Mouse (Mus musculus): ENCODE measurements at regions not wholly inside any gene's neighbourhood (a gene's known extent, or its start where the extent isn't known, plus 50 kb on each side); places are given as distances from the start of the nearest gene placed in this dataset.
A peak's percentile ranks its signal among the peaks of the same experiment; 100 is the strongest.

DNA sequence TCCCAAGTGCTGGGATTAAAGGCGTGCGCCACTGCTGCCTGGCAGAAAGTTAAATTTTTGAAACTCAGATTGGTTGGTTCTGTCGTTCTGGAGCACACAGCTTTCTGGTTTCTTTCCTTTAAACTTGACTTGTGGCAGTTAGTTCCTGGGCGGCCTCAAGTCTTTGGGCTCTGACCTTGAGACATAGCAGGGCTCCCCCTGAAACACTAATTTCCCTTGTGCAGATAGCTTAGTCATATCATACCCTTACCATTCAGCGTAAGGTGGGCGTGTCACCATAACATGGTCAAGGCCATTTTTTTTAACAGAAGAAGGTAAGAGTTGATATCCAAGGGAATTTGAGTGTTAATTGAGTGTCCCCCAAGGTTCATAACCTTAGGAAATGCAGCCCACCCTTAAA is 140.3 kb upstream of the Ubr2 start:
- Histone ChIP-seq H3K27ac (ENCODE audit: low read depth) (no peak overlapping the region), H3K36me3 (replicated peaks; ENCODE audit: control insufficient read depth, insufficient read depth, low read length) (no peaks in the 10 kb centered on the region), H3K9me3 (replicated peaks; ENCODE audit: control insufficient read depth, low read length) (no peaks in the 10 kb centered on the region), H3K9ac (replicated peaks; ENCODE audit: low read depth, low read length) (no peak overlapping the region), H3K4me1 (ENCODE audit: control insufficient read depth, insufficient read depth) (peaks cover 12% of the 10 kb centered on the region), H3K27me3 (ENCODE audit: control insufficient read depth, insufficient read depth, low read length) (no peaks in the 10 kb centered on the region), H3K4me2 (ENCODE audit: low read depth, low read length) (no peak overlapping the region), H3K4me3 (ENCODE audit: low read depth, low read length) (no peak overlapping the region)
- ATAC-seq (ENCODE audit: insufficient read depth, low read depth) (no peak), DNase-seq (ENCODE audit: low spot score) (no peak)
- TF ChIP-seq EP300 (IDR thresholded peaks at IDR 0.05; ENCODE audit: low read depth) (no peak), CTCF (IDR thresholded peaks at IDR 0.05; ENCODE audit: low read depth) (no peak)
- WGBS = 88% methylated on average over 6 of the region's 6 CpGs

DNA sequence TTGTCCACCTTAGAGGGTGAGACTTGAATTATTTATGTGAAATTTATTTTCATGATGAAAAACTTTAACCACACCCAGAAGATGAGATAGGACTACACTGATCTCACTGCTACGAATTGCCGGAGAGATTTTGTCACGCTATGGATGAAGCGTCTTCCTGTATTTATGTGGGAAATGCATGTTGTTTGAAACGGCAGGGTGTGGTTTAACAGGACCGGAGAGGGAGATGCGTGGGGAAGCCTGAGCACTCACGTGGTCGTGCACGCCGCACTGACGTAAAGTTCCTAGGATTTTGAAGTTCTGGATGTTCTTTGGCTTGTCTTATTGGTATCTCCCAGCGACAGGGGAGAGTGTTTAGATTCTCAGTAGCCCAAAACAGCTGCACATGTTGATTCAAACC is 139.3 kb upstream of the Ubr2 start:
- no peaks in the 10 kb centered on the region for H3K9me3 ChIP-seq (replicated peaks; ENCODE audit: control insufficient read depth, low read length)
- no peak overlapping the region for H3K27ac ChIP-seq (ENCODE audit: low read depth)
- no peak overlapping the region for H3K9ac ChIP-seq (replicated peaks; ENCODE audit: low read depth, low read length)
- no peaks in the 10 kb centered on the region for H3K36me3 ChIP-seq (replicated peaks; ENCODE audit: control insufficient read depth, insufficient read depth, low read length)
- H3K27me3 ChIP-seq (ENCODE audit: control insufficient read depth, insufficient read depth, low read length) = no peaks in the 10 kb centered on the region
- no peak overlapping the region for H3K4me2 ChIP-seq (ENCODE audit: low read depth, low read length)
- 80% methylated on average over 13 of the region's 13 CpGs for WGBS
- TF ChIP-seq EP300 (IDR thresholded peaks at IDR 0.05; ENCODE audit: low read depth) (no peak), CTCF (IDR thresholded peaks at IDR 0.05; ENCODE audit: low read depth) (no peak)
- no peak overlapping the region for H3K4me3 ChIP-seq (ENCODE audit: low read depth, low read length)
- DNase-seq (ENCODE audit: low spot score) (no peak), ATAC-seq (ENCODE audit: insufficient read depth, low read depth) (no peak)
- H3K4me1 ChIP-seq (ENCODE audit: control insufficient read depth, insufficient read depth) = peaks cover 13% of the 10 kb centered on the region

DNA sequence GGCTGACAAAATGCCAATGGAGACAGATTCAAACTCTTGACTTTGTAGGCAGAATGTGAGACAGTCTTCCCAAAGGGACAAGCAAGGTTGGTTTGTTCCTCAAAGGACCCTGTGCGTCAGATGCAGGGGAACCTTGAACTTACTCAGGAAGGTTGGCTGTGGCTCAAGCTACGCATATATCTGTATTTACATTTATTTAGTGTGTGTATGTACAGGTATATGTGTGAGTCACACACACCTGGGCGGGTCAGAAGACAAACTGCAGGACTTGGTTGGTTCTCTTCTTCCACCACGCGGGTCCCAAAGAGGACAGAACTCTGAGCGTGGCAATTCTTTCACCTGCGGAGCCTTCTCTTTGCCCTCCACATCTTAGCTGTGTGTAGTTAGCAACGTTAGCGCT is 138.8 kb upstream of the Ubr2 start:
- WGBS = 88% methylated on average over 9 of the region's 9 CpGs
- no peaks in the 10 kb centered on the region for H3K9me3 ChIP-seq (replicated peaks; ENCODE audit: control insufficient read depth, low read length)
- H3K4me3 ChIP-seq (ENCODE audit: low read depth, low read length) = no peak overlapping the region
- H3K4me1 ChIP-seq (ENCODE audit: control insufficient read depth, insufficient read depth) = peaks cover 18% of the 10 kb centered on the region
- no peak overlapping the region for H3K27ac ChIP-seq (ENCODE audit: low read depth)
- TF ChIP-seq EP300 (IDR thresholded peaks at IDR 0.05; ENCODE audit: low read depth) = no peak
- no peak for TF ChIP-seq CTCF (IDR thresholded peaks at IDR 0.05; ENCODE audit: low read depth)
- DNase-seq (ENCODE audit: low spot score) (no peak), ATAC-seq (ENCODE audit: insufficient read depth, low read depth) (no peak)
- no peaks in the 10 kb centered on the region for H3K36me3 ChIP-seq (replicated peaks; ENCODE audit: control insufficient read depth, insufficient read depth, low read length)
- no peaks in the 10 kb centered on the region for H3K27me3 ChIP-seq (ENCODE audit: control insufficient read depth, insufficient read depth, low read length)
- no peak overlapping the region for H3K4me2 ChIP-seq (ENCODE audit: low read depth, low read length)
- H3K9ac ChIP-seq (replicated peaks; ENCODE audit: low read depth, low read length) = no peak overlapping the region

DNA sequence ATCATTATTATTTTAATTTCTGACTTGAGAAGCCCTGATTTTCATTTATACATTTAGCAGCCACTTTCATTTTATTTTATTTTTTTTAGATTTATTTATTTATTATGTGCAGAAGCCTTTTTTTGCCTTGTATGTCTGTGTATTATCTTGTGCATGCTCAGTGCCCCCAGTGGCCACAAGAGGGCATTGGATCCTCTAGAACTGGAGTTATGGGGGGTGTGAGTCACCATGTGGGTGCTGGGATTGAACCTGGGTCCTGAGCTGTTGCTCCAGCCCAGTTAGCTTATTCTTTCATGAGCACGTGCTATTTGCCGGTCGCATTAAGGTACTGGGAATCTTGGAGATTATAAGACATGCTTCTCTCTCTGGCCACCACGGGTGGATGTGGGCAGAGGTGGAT is 136.3 kb upstream of the Ubr2 start:
- Histone ChIP-seq H3K4me2 (ENCODE audit: low read depth, low read length) (no peak overlapping the region), H3K27me3 (ENCODE audit: control insufficient read depth, insufficient read depth, low read length) (no peaks in the 10 kb centered on the region), H3K4me1 (ENCODE audit: control insufficient read depth, insufficient read depth) (peaks cover 26% of the 10 kb centered on the region), H3K4me3 (ENCODE audit: low read depth, low read length) (no peak overlapping the region), H3K9me3 (replicated peaks; ENCODE audit: control insufficient read depth, low read length) (no peaks in the 10 kb centered on the region), H3K27ac (ENCODE audit: low read depth) (no peak overlapping the region), H3K36me3 (replicated peaks; ENCODE audit: control insufficient read depth, insufficient read depth, low read length) (no peaks in the 10 kb centered on the region), H3K9ac (replicated peaks; ENCODE audit: low read depth, low read length) (no peak overlapping the region)
- WGBS = 95% methylated on average over 4 of the region's 4 CpGs
- peak; percentile 50 for TF ChIP-seq CTCF (IDR thresholded peaks at IDR 0.05; ENCODE audit: low read depth)
- no peak for TF ChIP-seq EP300 (IDR thresholded peaks at IDR 0.05; ENCODE audit: low read depth)
- ATAC-seq (ENCODE audit: insufficient read depth, low read depth) (no peak), DNase-seq (ENCODE audit: low spot score) (no peak)

DNA sequence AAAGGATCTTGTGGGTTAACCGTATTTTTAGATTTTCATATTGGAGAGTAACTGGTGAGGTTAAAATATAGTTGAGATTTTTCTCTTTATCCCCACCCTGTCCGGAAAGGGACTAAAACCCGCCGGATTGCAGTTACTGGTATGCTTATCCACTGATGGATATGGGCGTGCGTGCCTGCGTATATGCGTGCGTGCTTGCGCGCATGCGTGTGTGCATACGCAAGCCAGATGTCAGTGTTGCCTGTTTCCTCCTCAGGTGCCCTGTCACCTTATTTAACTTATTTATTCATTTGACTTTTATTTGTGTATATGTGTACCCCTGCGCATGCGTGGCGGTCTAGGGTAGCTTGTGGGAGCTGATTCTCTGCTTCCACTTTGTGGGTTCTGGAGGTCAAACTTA is 135.2 kb upstream of the Ubr2 start:
- no peak overlapping the region for H3K27ac ChIP-seq (ENCODE audit: low read depth)
- 94% methylated on average over 16 of the region's 16 CpGs for WGBS
- H3K4me2 ChIP-seq (ENCODE audit: low read depth, low read length) = no peak overlapping the region

DNA sequence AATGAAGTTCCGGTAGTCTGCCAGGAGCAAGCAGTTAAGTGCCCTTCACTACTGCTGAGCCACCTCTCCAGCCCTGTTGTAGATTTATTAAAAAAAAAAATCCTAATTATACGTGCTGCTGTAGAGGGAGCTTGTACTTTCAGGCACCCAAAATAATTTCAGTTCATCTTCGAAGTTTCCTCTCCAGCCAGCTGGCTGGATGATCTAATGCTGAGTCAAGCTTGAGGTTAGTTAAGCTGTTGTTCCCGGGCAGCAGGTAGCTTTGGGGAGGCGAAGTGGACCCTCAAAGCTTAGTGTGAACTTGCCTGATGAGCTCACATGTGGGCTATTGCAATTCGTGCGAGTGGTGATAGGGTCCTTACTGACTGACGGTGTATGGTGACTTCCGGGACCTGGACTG is 134.6 kb upstream of the Ubr2 start:
- Histone ChIP-seq H3K36me3 (replicated peaks; ENCODE audit: control insufficient read depth, insufficient read depth, low read length) (no peaks in the 10 kb centered on the region), H3K9ac (replicated peaks; ENCODE audit: low read depth, low read length) (no peak overlapping the region), H3K4me1 (ENCODE audit: control insufficient read depth, insufficient read depth) (peaks cover 13% of the 10 kb centered on the region), H3K4me2 (ENCODE audit: low read depth, low read length) (no peak overlapping the region), H3K4me3 (ENCODE audit: low read depth, low read length) (no peak overlapping the region), H3K9me3 (replicated peaks; ENCODE audit: control insufficient read depth, low read length) (no peaks in the 10 kb centered on the region), H3K27ac (ENCODE audit: low read depth) (0 out of 2 replicates have a peak overlapping the region, but pooled peaks have one; percentile 21), H3K27me3 (ENCODE audit: control insufficient read depth, insufficient read depth, low read length) (no peaks in the 10 kb centered on the region)
- no peak for ATAC-seq (ENCODE audit: insufficient read depth, low read depth)
- DNase-seq (ENCODE audit: low spot score) = no peak
- no peak for TF ChIP-seq CTCF (IDR thresholded peaks at IDR 0.05; ENCODE audit: low read depth)
- TF ChIP-seq EP300 (IDR thresholded peaks at IDR 0.05; ENCODE audit: low read depth) = no peak
- WGBS = 62% methylated on average over 9 of the region's 9 CpGs

More for the DNA sequence above, 135.2 kb upstream of the Ubr2 start:
- Histone ChIP-seq H3K4me3 (ENCODE audit: low read depth, low read length) (no peak overlapping the region), H3K4me1 (ENCODE audit: control insufficient read depth, insufficient read depth) (peaks cover 16% of the 10 kb centered on the region), H3K9me3 (replicated peaks; ENCODE audit: control insufficient read depth, low read length) (no peaks in the 10 kb centered on the region), H3K9ac (replicated peaks; ENCODE audit: low read depth, low read length) (no peak overlapping the region), H3K27me3 (ENCODE audit: control insufficient read depth, insufficient read depth, low read length) (no peaks in the 10 kb centered on the region), H3K36me3 (replicated peaks; ENCODE audit: control insufficient read depth, insufficient read depth, low read length) (no peaks in the 10 kb centered on the region)
- ATAC-seq (ENCODE audit: insufficient read depth, low read depth) (no peak), DNase-seq (ENCODE audit: low spot score) (no peak)
- TF ChIP-seq CTCF (IDR thresholded peaks at IDR 0.05; ENCODE audit: low read depth) = no peak
- TF ChIP-seq EP300 (IDR thresholded peaks at IDR 0.05; ENCODE audit: low read depth) = no peak
